8 mouse cellular contexts compared by ENCODE assay signal in genomic region chr9:106448498-106449031, GRCm38 (mm10). TPM values are rescaled to one million over a fixed set of nuclear protein-coding genes. Genes with fewer than 3 reads are reported as not detected.
DNase-seq lines count a peak whose midpoint lies in the region; ATAC-seq and TF ChIP-seq lines count a peak whose summit lies in the region.

No protein-coding gene starts in this region.

- no peaks in the 10 kb centered on the region for H3K27me3 ChIP-seq in hindbrain, postnatal 0 days (ENCODE audit: insufficient read depth, low read length)

- peak overlapping the region; percentile 77 for H3K4me2 ChIP-seq in hindbrain, postnatal 0 days (ENCODE audit: low read depth, low read length)

- no peak for DNase-seq in frontal cortex, postnatal 10 days (ENCODE audit: low spot score in 2 of 2)
- peak; percentile 85 to 87 for DNase-seq in cerebellum, postnatal 14 days
- peak; percentile 88 for DNase-seq in gastrocnemius, postnatal 14 days
- peak; percentile 88 for DNase-seq in hindbrain, postnatal 0 days (ENCODE audit: low spot score)
- peak; percentile 76 for DNase-seq in left cerebral cortex, postnatal 4 days
- peak; percentile 70 for DNase-seq in right cerebral cortex, postnatal 14 days

- ATAC-seq in frontal cortex, adult (ENCODE audit: low TSS enrichment) = peak; percentile 58
- peak; percentile 73 for ATAC-seq in hindbrain, postnatal 0 days
- ATAC-seq in megakaryocyte-erythroid progenitor cell, adult 5-6 weeks (replicated peaks; ENCODE audit: low FRiP score, low TSS enrichment, poor library complexity, severe bottlenecking) = peak; percentile 78

- H3K9ac ChIP-seq in hindbrain, postnatal 0 days (replicated peaks; ENCODE audit: low read length) = peak overlapping the region; percentile 51

- H3K36me3 ChIP-seq in hindbrain, postnatal 0 days (ENCODE audit: insufficient read depth, low read length) = no peaks in the 10 kb centered on the region

- no peaks in the 10 kb centered on the region for H3K9me3 ChIP-seq in hindbrain, postnatal 0 days (ENCODE audit: low read length)

- peak; percentile 86 for TF ChIP-seq CTCF in hindbrain, postnatal 0 days (IDR thresholded peaks at IDR 0.05; ENCODE audit: low read depth)

- intact Hi-C loops in gastrocnemius, postnatal 14 days (cut with DNase I; ENCODE audit: low total_unique reads) = no loop called here
- intact Hi-C loops in left cerebral cortex, postnatal 4 days (cut with DNase I) = no loop called here

- peak overlapping the region; percentile 75 for H3K27ac ChIP-seq in hindbrain, postnatal 0 days

- under 1% methylated on average over 23 of the region's 23 CpGs for WGBS in hindbrain, postnatal 0 days

- H3K4me1 ChIP-seq in hindbrain, postnatal 0 days (ENCODE audit: insufficient read depth, low read length) = peaks cover 15% of the 10 kb centered on the region

- peak overlapping the region; percentile 54 for H3K4me3 ChIP-seq in hindbrain, postnatal 0 days (ENCODE audit: low read length)

RNA-seq across cellular contexts. Expression of gene Abhd14a, which starts 1.1 kb away (rescaled TPM):
- total RNA-seq in gastrocnemius, postnatal 14 days (2021) = 10 to 100 TPM; 13.3 to 16.0 TPM
- total RNA-seq in hindbrain, postnatal 0 days (2014; rRNA removed) = 59.6 and 62.1 TPM in 2 replicates
- polyA plus RNA-seq in hindbrain, postnatal 0 days (2015; fragmentation: Nextera tagmentation; extraction: Ambion mirVana) = 66.8 and 69.2 TPM in 2 replicates
- total RNA-seq in left cerebral cortex, postnatal 4 days (2021) = 10 to 100 TPM; 70.1 to 71.4 TPM
- 40.5 and 56.0 TPM in 2 replicates for total RNA-seq in megakaryocyte-erythroid progenitor cell, adult 5-6 weeks (2014; fragmentation: Nextera tagmentation)
- 18.6 and 31.0 TPM in 2 replicates for total RNA-seq in megakaryocyte-erythroid progenitor cell, adult 5-6 weeks (2017)

RNA-seq across cellular contexts. Expression of gene Abhd14b, which starts 1.3 kb away (rescaled TPM):
- 1 to 10 TPM; 4.6 to 6.5 TPM for total RNA-seq in gastrocnemius, postnatal 14 days (2021)
- 20.6 and 26.8 TPM in 2 replicates for total RNA-seq in hindbrain, postnatal 0 days (2014; rRNA removed)
- polyA plus RNA-seq in hindbrain, postnatal 0 days (2015; fragmentation: Nextera tagmentation; extraction: Ambion mirVana) = 12.4 and 16.8 TPM in 2 replicates
- 10 to 100 TPM; 13.3 to 13.8 TPM for total RNA-seq in left cerebral cortex, postnatal 4 days (2021)
- 11.9 and 14.9 TPM in 2 replicates for total RNA-seq in megakaryocyte-erythroid progenitor cell, adult 5-6 weeks (2014; fragmentation: Nextera tagmentation)
- total RNA-seq in megakaryocyte-erythroid progenitor cell, adult 5-6 weeks (2017) = 3.6 and 4.9 TPM in 2 replicates

RNA-seq across cellular contexts. Expression of gene Pcbp4, which starts 4.5 kb away (rescaled TPM):
- 10 to 100 TPM; 47.6 to 48.7 TPM for total RNA-seq in gastrocnemius, postnatal 14 days (2021)
- total RNA-seq in hindbrain, postnatal 0 days (2014; rRNA removed) = 623 and 719 TPM in 2 replicates
- polyA plus RNA-seq in hindbrain, postnatal 0 days (2015; fragmentation: Nextera tagmentation; extraction: Ambion mirVana) = 214 and 228 TPM in 2 replicates
- total RNA-seq in left cerebral cortex, postnatal 4 days (2021) = 100 to 1,000 TPM; 409 to 418 TPM
- 0.40 and 6.6 TPM in 2 replicates for total RNA-seq in megakaryocyte-erythroid progenitor cell, adult 5-6 weeks (2014; fragmentation: Nextera tagmentation)
- total RNA-seq in megakaryocyte-erythroid progenitor cell, adult 5-6 weeks (2017) = 0.30 and 0.89 TPM in 2 replicates

RNA-seq across cellular contexts. Expression of gene Acy1, which starts 10.4 kb away (rescaled TPM):
- 10 to 100 TPM in 1 of 2 experiments, 1 to 10 TPM in 1; 8.4 to 10.9 TPM for total RNA-seq in gastrocnemius, postnatal 14 days (2021)
- 19.3 and 28.0 TPM in 2 replicates for total RNA-seq in hindbrain, postnatal 0 days (2014; rRNA removed)
- polyA plus RNA-seq in hindbrain, postnatal 0 days (2015; fragmentation: Nextera tagmentation; extraction: Ambion mirVana) = 22.2 and 23.0 TPM in 2 replicates
- 10 to 100 TPM; 14.3 to 19.0 TPM for total RNA-seq in left cerebral cortex, postnatal 4 days (2021)
- total RNA-seq in megakaryocyte-erythroid progenitor cell, adult 5-6 weeks (2014; fragmentation: Nextera tagmentation) = 17.3 and 22.0 TPM in 2 replicates
- total RNA-seq in megakaryocyte-erythroid progenitor cell, adult 5-6 weeks (2017) = 20.9 and 22.4 TPM in 2 replicates

RNA-seq across cellular contexts. Expression of gene Gpr62, which starts 17.2 kb away (rescaled TPM):
- under 1 TPM; 0.16 to 0.33 TPM for total RNA-seq in gastrocnemius, postnatal 14 days (2021)
- 1.9 and 3.1 TPM in 2 replicates for total RNA-seq in hindbrain, postnatal 0 days (2014; rRNA removed)
- 3.2 TPM in 2 replicates for polyA plus RNA-seq in hindbrain, postnatal 0 days (2015; fragmentation: Nextera tagmentation; extraction: Ambion mirVana)
- 1 to 10 TPM in 1 of 2 experiments, under 1 TPM in 1; 0.94 to 1.3 TPM for total RNA-seq in left cerebral cortex, postnatal 4 days (2021)
- not detected in 2 replicates for total RNA-seq in megakaryocyte-erythroid progenitor cell, adult 5-6 weeks (2014; fragmentation: Nextera tagmentation)
- total RNA-seq in megakaryocyte-erythroid progenitor cell, adult 5-6 weeks (2017) = not detected in 2 replicates

Comparison
In these comparisons a context has a peak if more than half of its experiments do, and no peak if none do; other contexts are left out.
1. DNase-seq: peak in cerebellum, postnatal 14 days (2 of 2), gastrocnemius, postnatal 14 days (single experiment), hindbrain, postnatal 0 days (single experiment), left cerebral cortex, postnatal 4 days (single experiment) and right cerebral cortex, postnatal 14 days (single experiment); none in frontal cortex, postnatal 10 days (0 of 2).
2. RNA of gene Pcbp4, which starts 4.5 kb away (total RNA-seq): 623 to 719 TPM in hindbrain, postnatal 0 days and 409 to 418 TPM in left cerebral cortex, postnatal 4 days; 47.6 to 48.7 TPM in gastrocnemius, postnatal 14 days and 0.30 to 6.6 TPM in megakaryocyte-erythroid progenitor cell, adult 5-6 weeks; every median in the first group is over 4 times any median in the second.
3. Peak in every context shown above with its lines, with median percentiles within 50 percentile points of each other: ATAC-seq.